Mouse (Mus musculus) neutrophil, adult 5-6 weeks (primary cell): ENCODE results near the gene Gabarapl1. TPM values are rescaled to one million over a fixed set of nuclear protein-coding genes. Genes with fewer than 3 reads are reported as not detected.
A peak's percentile ranks its signal among the peaks of the same experiment; 100 is the strongest.

Experiments used
- ATAC-seq: fragments of 151-379, 151-347 bp; 2 replicates; pipeline ENCODE4 v1.8.0; 2017; ENCODE audit warnings: mild to moderate bottlenecking, moderate TSS enrichment; ENCODE audit not compliant: insufficient number of reproducible peaks, poor library complexity, low FRiP score, severe bottlenecking; ENCODE audit errors: extremely low read depth
- total RNA-seq: library from RNA; stranded (forward); fragments of 200-1000 nt; gene quantifications from 2 replicates; pipeline ENCODE4 v1.2.3, GENCODE M21; 2017

Gabarapl1 gene
- total RNA-seq, 1 experiment from 2014 or later: 10.1 TPM

DNA sequence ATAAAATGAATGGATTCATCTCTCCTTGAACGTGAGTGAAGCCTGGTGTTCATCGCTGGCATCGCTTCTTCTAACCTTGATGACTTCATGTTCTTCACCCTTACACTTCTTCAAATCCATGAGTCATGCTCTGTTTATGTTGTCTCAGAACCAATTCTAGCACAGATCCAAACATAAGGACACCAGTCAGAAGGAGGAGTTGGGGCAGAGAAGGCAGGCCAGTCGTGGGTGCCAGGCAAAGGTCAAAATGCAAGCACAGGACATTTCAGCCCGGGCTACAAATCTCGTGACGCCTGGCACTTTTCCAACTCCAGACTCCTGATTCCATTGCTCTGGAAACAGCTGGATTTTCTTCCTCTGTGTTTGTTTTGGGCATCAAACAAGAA lies 411 bp upstream of the Gabarapl1 start:
- 0 out of 2 replicates have a peak, but pooled peaks have one; percentile 3 for ATAC-seq

DNA sequence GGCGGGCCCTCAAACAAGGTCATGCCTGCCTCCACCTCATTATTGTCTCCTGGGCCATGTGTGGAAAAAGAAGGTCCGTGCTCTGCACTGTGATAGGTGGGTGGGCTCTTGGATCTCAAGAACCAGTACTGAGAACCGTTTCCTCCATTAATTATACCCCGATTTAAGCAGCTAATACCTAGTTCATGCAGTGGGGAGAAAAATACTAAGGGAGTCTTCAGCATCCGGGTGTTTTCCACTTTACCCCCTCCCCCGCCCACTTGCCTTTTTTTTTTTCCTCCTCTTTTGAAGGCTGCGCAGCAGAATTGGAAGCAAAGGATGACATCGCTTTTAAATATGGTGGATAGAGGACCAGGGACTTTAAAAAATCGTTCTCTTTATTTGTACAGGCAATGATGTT lies 1.1 kb downstream of the Gabarapl1 start:
- no peak for ATAC-seq

DNA sequence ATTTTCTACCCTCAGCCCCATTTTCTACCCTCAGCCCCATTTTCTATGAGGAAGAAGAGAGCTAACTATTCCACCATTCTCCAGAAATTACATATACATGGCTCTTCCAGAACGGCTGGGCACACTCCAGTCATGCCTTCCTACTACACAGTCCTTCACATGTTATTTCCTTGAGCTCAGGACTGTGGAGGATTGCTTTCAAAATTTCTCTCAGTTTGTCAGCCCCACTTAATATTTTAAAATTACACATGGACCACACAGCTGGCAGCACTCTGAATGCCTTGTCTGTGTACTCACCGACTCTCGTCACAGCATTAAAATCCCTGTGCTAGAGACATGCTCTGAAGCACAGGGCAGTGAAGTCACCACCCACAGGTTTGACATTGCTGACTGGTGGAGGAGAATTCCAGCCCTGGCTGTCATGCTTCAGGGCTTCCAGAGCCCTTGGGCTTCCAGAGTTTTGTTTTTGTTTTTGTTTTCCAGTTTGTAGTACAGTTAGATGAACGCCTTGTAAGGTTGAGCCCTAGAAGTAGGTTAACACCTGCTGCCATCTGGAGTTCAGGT lies 1.7 kb downstream of the Gabarapl1 start:
- no peak for ATAC-seq

DNA sequence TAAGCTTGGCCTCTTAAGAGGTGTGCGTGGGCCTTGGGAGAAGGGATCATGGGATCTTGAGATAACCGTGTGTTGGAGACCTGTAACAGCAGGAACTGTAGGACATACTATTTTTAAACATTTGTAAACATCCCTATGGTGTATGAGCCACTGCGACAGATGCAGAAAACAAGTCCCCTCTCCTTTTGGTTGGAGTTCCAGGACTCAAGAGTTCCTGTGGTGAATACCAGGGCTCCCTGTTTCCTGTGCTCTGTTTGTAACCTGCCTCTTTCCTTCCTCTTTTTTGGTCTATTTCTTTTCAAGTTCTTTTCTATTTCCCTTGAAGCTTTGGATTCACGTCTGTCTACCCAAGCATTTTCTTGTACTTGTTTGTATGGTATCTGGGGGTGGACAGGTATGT lies 2.8 kb downstream of the Gabarapl1 start:
- ATAC-seq: no peak

DNA sequence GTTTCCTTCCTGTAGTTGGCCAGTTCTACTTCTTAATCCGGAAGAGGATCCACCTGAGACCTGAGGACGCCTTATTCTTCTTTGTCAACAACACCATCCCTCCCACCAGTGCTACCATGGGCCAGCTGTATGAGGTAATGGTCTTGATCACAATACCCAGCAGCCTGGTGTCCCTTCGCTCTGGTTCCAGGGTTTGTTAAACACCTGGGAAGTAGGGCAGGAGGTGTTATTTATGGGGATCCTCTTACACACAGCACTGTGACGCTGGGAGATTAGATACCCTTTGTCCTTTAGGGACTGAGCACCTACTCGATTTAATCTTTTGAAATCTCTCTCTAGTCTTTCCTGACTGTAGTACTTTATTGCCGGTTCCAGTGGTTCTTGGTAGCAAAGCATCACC lies 5.6 kb downstream of the Gabarapl1 start:
- no peak for ATAC-seq

DNA sequence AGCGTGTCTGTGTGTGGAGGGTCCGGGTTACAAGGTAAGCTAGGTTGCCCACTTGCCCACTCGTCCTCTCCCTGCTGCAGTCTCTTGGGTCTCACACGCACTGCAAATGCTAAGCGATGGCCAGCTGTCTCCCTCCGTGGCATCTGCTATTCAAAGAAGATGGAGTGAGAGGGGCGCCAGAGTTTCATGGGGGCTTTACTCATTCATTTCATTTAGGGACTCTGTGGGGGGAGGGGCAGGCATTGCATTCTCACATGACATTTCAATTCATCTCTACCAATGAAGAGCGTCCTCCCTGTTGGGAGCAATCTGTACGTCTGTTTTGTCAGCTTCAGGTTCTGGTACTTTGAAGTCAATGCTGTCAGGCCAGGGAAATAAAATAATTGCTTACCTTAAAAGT lies 9.0 kb downstream of the Gabarapl1 start:
- ATAC-seq: no peak

DNA sequence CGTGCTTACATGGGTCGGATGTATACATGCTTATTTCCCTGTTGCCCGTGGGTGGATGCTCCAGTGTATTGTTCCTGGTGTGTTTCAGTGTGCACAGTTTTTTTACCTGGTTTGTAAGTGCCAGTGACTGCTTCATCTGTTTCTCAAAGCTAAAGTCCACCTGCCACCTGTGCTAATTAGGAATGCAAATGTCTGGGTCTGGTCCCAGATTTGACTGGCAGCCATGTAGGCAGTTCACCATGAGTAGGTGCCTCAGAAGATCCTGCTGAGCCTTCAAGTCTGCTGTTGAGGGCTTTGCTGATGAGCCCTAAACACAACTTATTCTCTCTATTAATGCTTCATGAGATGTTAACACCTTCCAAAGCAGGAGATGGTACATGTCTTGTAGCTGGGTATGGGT lies 9.6 kb downstream of the Gabarapl1 start:
- no peak for ATAC-seq

DNA sequence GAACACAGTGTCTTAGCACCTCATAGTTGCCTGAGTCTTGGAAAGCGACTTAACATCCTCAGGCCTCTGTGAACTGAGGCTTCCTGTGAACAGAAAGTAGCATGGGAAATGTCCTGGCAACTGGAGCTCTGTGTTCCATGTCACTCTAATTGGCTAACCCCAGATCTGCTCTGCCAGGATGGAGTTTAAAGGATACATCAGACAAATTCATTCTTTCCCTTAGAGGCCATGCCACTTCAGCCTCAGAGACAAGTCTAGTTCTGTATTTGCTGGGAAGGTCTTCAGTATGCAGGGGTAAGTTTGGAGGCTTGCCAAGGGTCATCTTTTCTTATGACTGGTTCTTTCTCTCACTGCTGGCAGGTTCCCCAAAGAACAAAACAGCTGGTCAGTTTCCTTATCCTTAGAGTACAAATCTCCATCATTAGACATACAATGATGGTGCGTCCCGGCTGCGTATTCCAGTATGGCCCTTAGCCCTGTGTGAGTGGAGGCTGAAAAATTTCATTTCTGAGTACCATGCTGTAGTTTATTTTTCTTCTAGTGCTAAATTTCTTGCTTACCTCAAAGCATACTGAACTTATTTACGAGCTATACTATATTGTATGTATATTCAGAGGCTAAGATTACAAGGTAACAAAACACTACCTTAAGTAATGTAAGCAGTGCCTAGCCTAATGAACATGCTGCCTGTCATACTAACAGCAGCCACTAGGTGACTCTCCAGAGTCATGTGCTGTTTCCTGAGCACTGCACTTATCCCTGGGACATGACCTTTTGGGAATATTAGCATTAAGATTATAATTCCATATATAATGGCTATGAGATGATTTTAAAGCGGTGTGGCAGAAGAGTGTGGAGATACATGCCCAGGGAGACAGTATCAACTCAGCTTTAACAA lies 11.0 kb downstream of the Gabarapl1 start:
- peak; percentile 72 for ATAC-seq

DNA sequence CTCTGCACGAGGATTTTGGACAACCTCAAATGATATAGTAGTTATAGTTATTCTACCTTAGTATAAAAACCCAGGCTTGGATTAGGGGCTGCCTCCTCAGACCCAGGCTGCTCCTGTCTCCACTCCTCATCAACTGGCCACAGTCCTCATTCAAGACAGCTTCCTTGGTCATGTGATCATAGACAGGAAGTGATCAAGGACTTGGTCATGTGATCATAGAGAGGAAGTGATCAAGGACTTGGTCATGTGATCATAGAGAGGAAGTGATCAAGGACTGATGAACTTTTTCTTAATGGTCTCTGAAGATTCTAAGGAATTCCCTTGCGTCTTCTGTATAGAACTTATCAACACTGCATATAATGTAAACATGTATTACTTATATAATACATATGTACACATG lies 14.3 kb downstream of the Gabarapl1 start:
- ATAC-seq: no peak

DNA sequence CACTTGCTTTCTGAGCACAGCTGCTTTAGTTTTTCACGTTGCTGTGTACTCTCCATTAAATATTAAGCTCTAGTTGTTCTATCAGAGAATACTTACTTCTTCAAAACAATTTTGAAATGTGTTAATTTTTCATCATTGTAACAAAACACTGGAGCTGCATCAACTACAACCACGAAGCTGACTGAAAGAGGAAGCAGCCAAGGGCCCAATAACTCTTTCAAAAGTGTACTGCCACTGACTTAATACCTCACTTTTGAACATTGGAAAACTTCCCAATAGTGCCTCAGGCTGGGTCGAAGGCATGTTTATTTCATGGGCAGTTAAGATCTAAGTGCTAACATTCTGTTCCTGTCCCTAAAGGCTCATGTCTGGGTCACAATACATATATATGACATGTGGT lies 15.0 kb downstream of the Gabarapl1 start:
- ATAC-seq: no peak

DNA sequence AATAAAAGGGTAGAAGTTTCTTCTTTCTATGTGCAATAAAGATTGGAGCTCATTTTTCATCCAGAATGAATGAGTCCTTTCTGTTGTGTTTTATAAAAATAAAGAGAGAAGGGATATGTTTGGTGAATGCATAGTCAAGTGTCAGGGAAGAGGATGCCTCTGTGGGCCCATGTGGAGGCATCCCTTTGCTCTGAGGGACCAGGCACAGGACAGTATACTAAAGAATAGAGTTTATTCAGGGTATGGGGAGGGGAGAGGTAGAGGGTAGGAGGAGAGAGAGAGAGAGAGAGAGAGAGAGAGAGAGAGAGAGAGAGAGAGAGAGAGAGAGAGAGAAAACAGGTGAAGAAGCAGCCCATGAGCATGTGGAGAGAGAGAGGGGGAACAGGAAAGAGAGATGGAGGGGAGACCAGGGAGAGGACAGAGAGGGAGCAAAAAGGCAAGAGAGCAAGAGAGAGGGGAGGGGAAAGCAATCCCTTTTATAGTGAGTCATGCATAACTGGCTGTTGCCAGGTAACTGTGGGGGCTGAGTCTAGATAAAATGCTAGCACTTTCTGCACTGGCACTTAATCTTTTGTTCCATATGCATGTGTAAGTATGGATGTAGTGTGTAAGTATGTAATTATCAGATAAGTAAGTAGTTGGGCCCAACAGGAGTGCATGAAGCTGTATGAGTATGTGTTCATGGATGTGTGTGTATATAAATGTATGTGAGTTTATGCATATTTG lies 24.5 kb downstream of the Gabarapl1 start:
- ATAC-seq: no peak

DNA sequence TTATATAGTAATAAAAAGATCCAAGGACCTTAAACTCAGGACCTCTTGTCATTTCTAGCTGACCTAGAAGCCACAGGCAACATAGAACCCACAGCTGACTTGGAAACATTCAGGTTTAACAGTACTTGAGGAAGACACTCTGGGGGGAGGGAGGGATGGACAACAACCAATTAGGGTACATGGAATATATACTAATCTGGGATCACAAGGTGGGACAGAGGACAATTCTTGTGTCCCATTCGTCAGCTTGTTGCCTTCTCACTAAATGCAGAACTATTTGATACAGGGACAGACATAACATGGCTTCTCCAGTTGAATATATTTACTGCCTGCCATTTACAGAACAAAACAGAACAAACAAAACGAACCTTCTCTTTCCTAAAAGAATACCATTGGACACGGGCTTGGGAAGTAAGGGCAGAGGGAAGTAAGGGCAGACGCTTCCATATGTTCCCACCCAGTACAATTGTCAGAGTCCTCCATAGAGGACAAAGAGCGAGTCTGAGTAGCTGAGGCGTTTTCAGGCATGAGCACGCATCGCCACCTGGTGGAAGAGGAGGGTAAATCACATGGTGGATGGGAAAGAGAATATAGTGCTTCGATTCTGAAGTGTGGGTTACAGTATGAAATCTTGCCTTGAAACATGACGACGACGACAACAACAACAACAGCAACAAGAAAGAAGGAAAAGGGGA lies 26.1 kb downstream of the Gabarapl1 start:
- ATAC-seq: peak; percentile 98

DNA sequence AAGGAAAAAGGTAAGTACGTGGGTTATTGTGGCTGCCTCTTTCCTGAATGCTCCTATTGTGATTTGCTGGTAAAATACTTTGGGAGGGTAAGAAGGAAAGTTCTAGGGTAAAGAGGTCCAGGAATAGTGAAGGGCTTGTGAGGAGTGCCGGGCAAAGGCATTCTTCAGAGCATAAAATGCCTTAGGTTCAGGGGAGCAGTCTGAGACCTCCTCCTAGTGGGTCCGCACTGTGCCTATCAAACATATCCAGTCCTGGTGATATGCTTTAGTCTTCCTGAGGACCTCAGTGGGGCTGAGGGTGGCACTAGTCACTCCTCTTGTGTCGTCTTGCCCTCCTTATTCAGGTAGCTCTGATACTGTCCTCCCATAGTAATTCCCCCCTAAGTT lies 26.7 kb downstream of the Gabarapl1 start:
- no peak for ATAC-seq

DNA sequence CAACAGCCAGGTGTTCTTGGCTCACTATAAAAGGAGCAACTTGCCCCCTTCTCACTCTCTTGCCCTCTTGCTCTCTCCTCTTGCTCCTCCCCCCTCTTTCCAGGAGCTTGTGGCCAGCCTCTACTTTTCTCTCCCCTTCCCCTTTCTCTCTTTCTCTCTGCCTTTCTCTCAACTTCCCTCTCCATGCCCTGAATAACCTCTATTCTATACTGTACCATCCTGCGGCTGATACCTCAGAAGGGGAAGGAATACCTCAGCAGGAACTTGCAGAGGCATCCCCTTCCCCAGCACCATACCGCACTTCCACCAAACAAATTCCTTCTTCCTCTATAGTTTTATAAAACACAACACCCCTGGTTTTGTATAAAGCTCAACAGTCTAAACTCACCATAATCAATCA lies 32.3 kb downstream of the Gabarapl1 start:
- no peak for ATAC-seq

DNA sequence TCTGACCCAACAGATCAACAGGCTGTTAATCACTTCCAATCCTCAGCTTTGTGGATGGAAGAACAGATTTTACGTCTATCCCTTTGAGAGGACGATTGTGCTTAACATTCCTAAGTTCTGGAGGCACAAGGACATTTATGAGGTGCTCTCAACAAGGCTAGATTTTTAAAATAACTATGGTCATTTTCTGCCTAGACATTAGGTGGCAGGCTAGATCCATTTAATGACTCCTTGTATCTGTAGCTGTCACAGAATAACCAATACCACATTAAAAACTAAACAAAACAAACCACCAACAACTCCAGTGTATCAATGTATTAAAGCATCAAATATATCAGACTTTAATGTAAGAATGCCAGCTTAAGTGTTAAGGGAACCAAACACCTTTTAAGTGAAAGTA lies 42.4 kb downstream of the Gabarapl1 start:
- ATAC-seq: no peak

DNA sequence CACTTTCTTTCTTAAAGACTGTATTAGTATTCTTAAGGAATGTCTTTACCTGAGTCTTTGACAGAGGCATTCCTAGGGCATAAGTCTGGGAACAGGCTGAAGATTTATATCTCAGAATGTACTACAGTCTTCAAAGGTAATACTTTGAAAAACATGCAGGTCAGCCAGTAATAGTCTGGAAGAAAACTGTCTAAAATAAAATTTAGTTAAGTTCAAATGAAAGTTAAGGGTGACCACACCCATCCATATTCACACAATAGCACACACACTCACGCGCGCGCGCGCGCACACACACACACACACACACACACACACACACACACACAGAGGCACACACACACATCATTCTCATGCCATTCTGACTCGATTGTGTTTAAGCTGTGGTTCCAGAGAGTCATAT lies 44.6 kb downstream of the Gabarapl1 start, which contains the start of gene Klre1:
Gene Klre1 (plus strand): TSS at position 301 of the 400 bp plus-strand sequence.
- no peak for ATAC-seq

DNA sequence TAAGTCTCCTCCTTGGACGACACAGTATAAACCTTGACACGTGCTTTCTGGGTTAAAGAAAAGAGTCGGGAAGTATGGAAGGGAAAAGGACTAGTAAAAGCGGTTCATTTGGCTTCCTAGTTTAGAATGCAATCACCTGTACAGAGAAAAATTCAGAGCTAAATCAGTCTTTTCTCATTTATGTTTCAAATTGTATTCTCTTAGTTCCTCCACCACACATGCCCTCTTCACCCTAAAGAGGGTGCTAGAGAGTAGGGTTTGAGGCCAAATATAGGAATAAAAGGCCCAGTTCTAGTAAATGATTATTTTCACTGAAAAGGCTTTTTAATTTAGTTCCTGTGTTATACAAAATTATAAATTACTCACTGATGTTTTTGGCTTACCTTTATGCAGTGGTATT lies 48.3 kb downstream of the Gabarapl1 start:
- peak; percentile 67; the same call in 1 of the 2 replicates for ATAC-seq

DNA sequence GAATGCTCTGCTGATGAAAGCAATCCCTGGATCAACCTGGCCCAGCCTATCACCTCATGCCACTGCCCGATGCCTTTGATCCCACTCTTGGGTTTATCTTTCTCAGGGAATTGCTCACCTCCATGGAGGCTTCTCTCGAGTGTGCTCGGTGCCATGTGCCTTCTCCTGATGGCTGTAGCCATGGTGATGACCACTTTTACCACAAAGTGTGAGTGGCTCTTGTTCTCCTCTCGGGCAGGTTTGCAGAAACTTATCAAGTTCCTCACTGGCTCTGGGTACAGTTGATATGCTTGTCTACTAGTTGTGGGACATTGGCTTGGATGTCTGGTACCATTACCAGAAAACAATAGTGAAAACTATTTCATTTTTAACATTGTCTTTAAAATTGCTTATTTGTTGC lies 48.9 kb downstream of the Gabarapl1 start:
- no peak for ATAC-seq

DNA sequence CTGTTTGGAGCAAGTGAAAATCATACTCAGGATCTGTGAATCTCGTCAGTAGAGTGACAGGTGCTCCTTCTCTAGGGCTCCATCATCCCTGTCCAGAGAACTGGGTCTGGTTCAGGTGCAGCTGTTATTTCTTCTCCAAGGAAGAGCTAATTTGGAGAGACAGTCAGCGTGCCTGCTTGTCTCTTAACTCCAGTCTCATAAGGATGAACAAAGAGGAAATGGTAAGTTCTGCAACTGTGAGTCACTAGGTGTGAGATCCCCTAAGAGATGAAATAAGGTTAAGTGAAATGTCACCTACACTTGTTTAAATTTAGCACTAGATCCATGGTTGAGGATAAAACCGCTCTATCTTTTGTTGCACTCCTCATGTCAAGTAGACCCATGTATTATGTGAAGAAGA lies 50.1 kb downstream of the Gabarapl1 start:
- ATAC-seq: no peak
